Mouse (Mus musculus) CH12.LX (cell line): Measurements from ENCODE around the gene Gm49776. TPM values are rescaled to one million over a fixed set of nuclear protein-coding genes. Genes with fewer than 3 reads are reported as not detected.
"Not testable (repeated sequence)": the region's sequence is repeated elsewhere in the genome, so short reads cannot be mapped to it uniquely, and the experiment has no call there.

ENCODE experiments used
- DNase-seq: peaks from one replicate; pipeline ENCODE4 v3.0.0-alpha.2; 2013; ENCODE audit errors: extremely low read depth
- H3K27ac ChIP-seq: 2 replicates; pipeline ENCODE4 v1.5.1; 2012; ENCODE audit warnings: low read depth, mild to moderate bottlenecking, control low read depth, moderate library complexity; ENCODE audit not compliant: insufficient read depth
- H3K27me3 ChIP-seq: replicated peaks from 2 replicates; pipeline ENCODE3; 2012; ENCODE audit warnings: inconsistent platforms
- H3K36me3 ChIP-seq, 2 experiments: replicated peaks in 1 of 2; 2 replicates each; pipeline versions ENCODE3 to v1.6.1; 2012; ENCODE audit warnings: inconsistent platforms in 1 of 2, low read length in 1 of 2, mild to moderate bottlenecking in 1 of 2, mixed read lengths in 1 of 2, moderate library complexity in 1 of 2; ENCODE audit not compliant: control insufficient read depth in 1 of 2, insufficient read depth in 1 of 2
- H3K4me1 ChIP-seq, 2 experiments: 2 replicates each; pipeline ENCODE4 v1.6.1; 2012; ENCODE audit warnings: inconsistent platforms in 1 of 2, moderate library complexity in 1 of 2; ENCODE audit not compliant: insufficient read depth in 2 of 2, control insufficient read depth in 1 of 2
- H3K4me2 ChIP-seq: 2 replicates; pipeline ENCODE4 v1.6.1; 2012; ENCODE audit warnings: low read depth, mild to moderate bottlenecking, control low read depth; ENCODE audit not compliant: poor library complexity, insufficient read depth, severe bottlenecking
- H3K4me3 ChIP-seq, 3 experiments: fragments of 150-350 bp in 1 of 3; sonication (generic) in 1 of 3; replicated peaks in 1 of 3; 2 replicates each; pipeline versions ENCODE3 to v1.5.1; 2011 to 2012; ENCODE audit warnings: low read depth in 2 of 3, low read length in 2 of 3, mild to moderate bottlenecking in 2 of 3, moderate library complexity in 2 of 3, control low read depth in 1 of 3, improper control_type of control experiment in 1 of 3, inconsistent platforms in 1 of 3, mixed read lengths in 1 of 3; ENCODE audit not compliant: poor library complexity in 1 of 3
- H3K79me2 ChIP-seq: replicated peaks from 2 replicates; pipeline ENCODE4 v1.6.1; 2012; ENCODE audit warnings: mild to moderate bottlenecking, moderate library complexity; ENCODE audit not compliant: control insufficient read depth, poor library complexity, insufficient read depth, severe bottlenecking; ENCODE audit errors: extremely low read depth
- H3K9ac ChIP-seq: 2 replicates; pipeline ENCODE4 v1.6.1; 2012; ENCODE audit warnings: low read depth, mild to moderate bottlenecking, control low read depth, moderate library complexity; ENCODE audit not compliant: insufficient read depth
- H3K9me3 ChIP-seq: replicated peaks from 2 replicates; pipeline ENCODE3; 2012; ENCODE audit warnings: low read length, inconsistent platforms, mixed read lengths
- CHD1 ChIP-seq: IDR thresholded peaks from 2 replicates; pipeline ENCODE4 v1.6.1; 2012; ENCODE audit warnings: low read depth, low read length, improper control_type of control experiment, inconsistent platforms
- CHD2 ChIP-seq: IDR thresholded peaks from 2 replicates; pipeline ENCODE4 v1.6.1; 2011; ENCODE audit warnings: low read length, improper control_type of control experiment
- E2F4 ChIP-seq: IDR thresholded peaks from 2 replicates; pipeline ENCODE4 v1.6.1; 2011; ENCODE audit warnings: low read depth, low read length, improper control_type of control experiment; ENCODE audit not compliant: insufficient replicate concordance
- EP300 ChIP-seq: IDR thresholded peaks from 2 replicates; pipeline ENCODE4 v1.6.1; 2011; ENCODE audit warnings: low read length, improper control_type of control experiment
- GABPA ChIP-seq: IDR thresholded peaks from 2 replicates; pipeline ENCODE4 v1.6.1; 2012; ENCODE audit warnings: low read depth, low read length, improper control_type of control experiment, inconsistent platforms; ENCODE audit not compliant: insufficient replicate concordance
- HCFC1 ChIP-seq: IDR thresholded peaks from 2 replicates; pipeline ENCODE4 v1.6.1; 2012; ENCODE audit warnings: low read depth, mild to moderate bottlenecking, inconsistent platforms, low read length, improper control_type of control experiment
- JUN ChIP-seq: IDR thresholded peaks from 2 replicates; pipeline ENCODE4 v1.6.1; 2011; ENCODE audit warnings: low read depth, mild to moderate bottlenecking, low read length, improper control_type of control experiment, moderate library complexity; ENCODE audit not compliant: insufficient read depth
- KAT2A ChIP-seq: IDR thresholded peaks from 2 replicates; pipeline ENCODE4 v1.6.1; 2012; ENCODE audit warnings: low read length, improper control_type of control experiment, inconsistent platforms; ENCODE audit not compliant: insufficient replicate concordance
- MAX ChIP-seq: IDR thresholded peaks from 2 replicates; pipeline ENCODE4 v1.6.1; 2011; ENCODE audit warnings: low read length, improper control_type of control experiment
- MAZ ChIP-seq: IDR thresholded peaks from 2 replicates; pipeline ENCODE4 v1.6.1; 2012; ENCODE audit warnings: low read depth, mild to moderate bottlenecking, inconsistent platforms, low read length, improper control_type of control experiment, moderate library complexity
- MXI1 ChIP-seq: IDR thresholded peaks from 2 replicates; pipeline ENCODE4 v1.6.1; 2011; ENCODE audit warnings: mild to moderate bottlenecking, low read depth, low read length, improper control_type of control experiment
- MYC ChIP-seq: IDR thresholded peaks from 2 replicates; pipeline ENCODE4 v1.6.1; 2011; ENCODE audit warnings: low read depth, mild to moderate bottlenecking, improper control_type of control experiment, low read length
- PAX5 ChIP-seq: IDR thresholded peaks from 2 replicates; pipeline ENCODE4 v1.6.1; 2012; ENCODE audit warnings: low read length, inconsistent platforms, mixed read lengths
- POLR2AphosphoS2 ChIP-seq: IDR thresholded peaks from 2 replicates; pipeline ENCODE4 v1.6.1; 2011; ENCODE audit warnings: low read depth, low read length, improper control_type of control experiment
- RCOR1 ChIP-seq: conservative IDR thresholded peaks from 2 replicates; pipeline ENCODE4 v1.6.1; 2012; ENCODE audit warnings: low read depth, mild to moderate bottlenecking, inconsistent platforms, low read length, improper control_type of control experiment
- UBTF ChIP-seq: IDR thresholded peaks from 2 replicates; pipeline ENCODE4 v1.6.1; 2012; ENCODE audit warnings: low read depth, mild to moderate bottlenecking, inconsistent platforms, low read length, improper control_type of control experiment, moderate library complexity
- ZKSCAN1 ChIP-seq: IDR thresholded peaks from 2 replicates; pipeline ENCODE4 v1.6.1; 2012; ENCODE audit warnings: low read depth, inconsistent platforms, low read length, improper control_type of control experiment, borderline replicate concordance
- dilution Hi-C: fragments of 300-500 bp; cut with MboI; formaldehyde crosslinking; loops from 2 replicates; pipeline ENCODE4 v1.14.3; 2020; ENCODE audit warnings: low sequenced_read_pairs; ENCODE audit not compliant: extremely low pct_unique_long_range_greater_than_20kb, extremely low pct_ligation_motif_present
- in situ Hi-C: fragments of 300-500 bp; cut with MboI; formaldehyde crosslinking; loops from 3 replicates; pipeline ENCODE4 v1.14.3; 2019; ENCODE audit warnings: low sequenced_read_pairs, low pct_ligation_motif_present, low pct_unique_long_range_greater_than_20kb, mixed read lengths
- polyA plus RNA-seq: library from polyadenylated mRNA; unstranded; fragments of >175 nt; gene quantifications from 2 replicates; pipeline ENCODE4 v1.2.1, GENCODE M21; 2012; ENCODE audit warnings: low read depth; ENCODE audit not compliant: insufficient read length
- total RNA-seq, 2 experiments: library from RNA; depleted of rRNA; stranded (reverse); fragments of 300-350 nt in 1 of 2; fragments of >200 nt in 1 of 2; gene quantifications; 2 replicates each; pipeline ENCODE4 v1.2.3; 2012 to 2014

The Gm49776 gene
- total and polyA plus RNA-seq, 3 experiments: 0.25 to 25.0 TPM; not detected in 1

- Histone ChIP-seq H3K27me3 (peaks cover 92% of the 10 kb centered on the region), H3K9me3 (no peaks in the 10 kb centered on the region), H3K27ac (no peak overlapping the region), H3K9ac (no peak overlapping the region), H3K4me3 (no peak overlapping the region), H3K36me3 (no peaks in the 10 kb centered on the region), H3K4me1 (peaks cover 8 to 20% of the 10 kb centered on the region in 2 experiments; a peak in 3 of 4 replicates), H3K79me2 (no peaks in the 10 kb centered on the region), H3K4me2 (no peak overlapping the region)
- dilution Hi-C loops: no loop called here
- no peak for DNase-seq
- TF ChIP-seq UBTF (no peak), HCFC1 (no peak), CHD1 (no peak), JUN (no peak), MXI1 (no peak), GABPA (no peak), ZKSCAN1 (no peak), MAZ (no peak), POLR2AphosphoS2 (no peak), MYC (no peak), CHD2 (no peak), RCOR1 (no peak)
- in situ Hi-C loops: no loop called here
These were observed 59.6 kb downstream of the Gm49776 start for GRCm38 (mm10) chr16:18198365-18199098.

GRCm38 (mm10) chr16:18197881-18198280 lies 60.2 kb downstream of the Gm49776 start:
- no peaks in the 10 kb centered on the region for H3K36me3 ChIP-seq
- DNase-seq: no peak
- no peaks in the 10 kb centered on the region for H3K9me3 ChIP-seq
- H3K4me2 ChIP-seq: no peak overlapping the region
- no peak overlapping the region for H3K4me3 ChIP-seq
- TF ChIP-seq MAX (no peak), MAZ (no peak), GABPA (no peak), E2F4 (no peak), PAX5 (no peak), EP300 (no peak), ZKSCAN1 (no peak), KAT2A (no peak)
- peaks cover 95% of the 10 kb centered on the region for H3K27me3 ChIP-seq
- H3K9ac ChIP-seq: no peak overlapping the region
- in situ Hi-C loops: no loop called here
- dilution Hi-C loops: no loop called here
- H3K79me2 ChIP-seq: no peaks in the 10 kb centered on the region
- H3K27ac ChIP-seq: no peak overlapping the region
- peaks cover 8 to 20% of the 10 kb centered on the region in 2 experiments; a peak in 3 of 4 replicates for H3K4me1 ChIP-seq

- H3K4me2 ChIP-seq, H3K79me2 ChIP-seq, H3K9me3 ChIP-seq, H3K9ac ChIP-seq, H3K27ac ChIP-seq, in situ Hi-C loops, H3K36me3 ChIP-seq, H3K4me3 ChIP-seq, DNase-seq, dilution Hi-C loops: not testable (repeated sequence)
- Histone ChIP-seq H3K27me3 (peaks cover 95% of the 10 kb centered on the region), H3K4me1 (peaks cover 8 to 12% of the 10 kb centered on the region in 2 experiments; a peak in 3 of 4 replicates)
These were observed 62.6 kb downstream of the Gm49776 start for GRCm38 (mm10) chr16:18195561-18195960.
